10 mouse cellular contexts compared by ENCODE assay signal in the genomic region with DNA sequence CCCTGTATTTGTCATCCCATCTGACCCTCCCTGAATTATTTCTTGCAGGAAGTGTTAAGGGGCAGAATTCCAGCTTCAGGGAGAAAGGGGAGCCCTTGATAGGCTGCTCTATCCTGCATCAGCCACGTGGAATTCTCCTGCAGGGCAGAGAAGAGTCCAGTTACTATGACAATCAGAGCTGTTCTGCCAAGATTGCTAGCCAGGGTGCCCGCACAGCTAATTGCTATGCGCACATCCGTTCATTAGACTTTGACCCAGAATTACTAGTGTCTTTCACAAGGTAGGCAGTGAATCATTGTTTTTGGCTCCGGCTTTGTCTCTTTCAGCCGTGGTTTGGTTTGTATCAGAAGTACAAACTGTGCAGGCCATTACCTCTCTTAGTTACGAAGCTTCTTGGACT. TPM values are rescaled to one million over a fixed set of nuclear protein-coding genes. Genes with fewer than 3 reads are reported as not detected.
DNase-seq lines count a peak whose midpoint lies in the region; ATAC-seq and TF ChIP-seq lines count a peak whose summit lies in the region.
"Had no signal": no experiment of that assay in that cellular context is flagged by ENCODE, and none has a peak within 500 bp of the region (broad histone marks: within the 10 kb centered on the region; RNA-seq: fewer than 3 reads in every experiment).

No protein-coding gene starts in this region.

- H3K4me3 ChIP-seq in midbrain, embryonic 13.5 days (replicated peaks) = no peak overlapping the region
- no peak overlapping the region for H3K4me3 ChIP-seq in midbrain, embryonic 10.5 days
- H3K4me3 ChIP-seq in forebrain, embryonic 15.5 days = no peak overlapping the region
- no peak overlapping the region for H3K4me3 ChIP-seq in kidney, embryonic 15.5 days (replicated peaks)
- no peak overlapping the region for H3K4me3 ChIP-seq in lung, adult 2 months (replicated peaks; ENCODE audit: extremely low read depth, low read depth, low read length)
- H3K4me3 ChIP-seq: embryonic facial prominence, embryonic 12.5 days; left cerebral cortex, adult 2 months; myocyte had no signal

- H3K4me2 ChIP-seq in midbrain, embryonic 13.5 days (replicated peaks) = no peak overlapping the region
- H3K4me2 ChIP-seq in forebrain, embryonic 15.5 days (replicated peaks) = no peak overlapping the region
- no peak overlapping the region for H3K4me2 ChIP-seq in kidney, embryonic 15.5 days
- H3K4me2 ChIP-seq: embryonic facial prominence, embryonic 12.5 days had no signal

- no peak for TF ChIP-seq CTCF in lung, adult 2 months (IDR thresholded peaks at IDR 0.05; ENCODE audit: insufficient read depth, low read length)

- H3K4me1 ChIP-seq in midbrain, embryonic 13.5 days (replicated peaks) = no peaks in the 10 kb centered on the region; the same call in 1 of the 2 replicates
- H3K4me1 ChIP-seq in midbrain, embryonic 10.5 days = no peaks in the 10 kb centered on the region; the same call in 1 of the 2 replicates
- no peaks in the 10 kb centered on the region for H3K4me1 ChIP-seq in forebrain, embryonic 15.5 days
- H3K4me1 ChIP-seq in kidney, embryonic 15.5 days = no peaks in the 10 kb centered on the region
- no peaks in the 10 kb centered on the region for H3K4me1 ChIP-seq in lung, adult 2 months (ENCODE audit: control insufficient read depth, insufficient read depth, low read length)

- no peaks in the 10 kb centered on the region for H3K9me3 ChIP-seq in midbrain, embryonic 13.5 days
- no peaks in the 10 kb centered on the region for H3K9me3 ChIP-seq in midbrain, embryonic 10.5 days (replicated peaks)
- no peaks in the 10 kb centered on the region for H3K9me3 ChIP-seq in forebrain, embryonic 15.5 days
- H3K9me3 ChIP-seq in kidney, embryonic 15.5 days (replicated peaks) = no peaks in the 10 kb centered on the region
- H3K9me3 ChIP-seq: embryonic facial prominence, embryonic 12.5 days had no signal

- ATAC-seq in midbrain, embryonic 13.5 days = peak; percentile 68; the same call in 1 of the 2 replicates
- ATAC-seq in forebrain, embryonic 15.5 days (replicated peaks) = 0 out of 2 replicates have a peak, but pooled peaks have one; percentile 72
- peak; percentile 66; the same call in 1 of the 2 replicates for ATAC-seq in kidney, embryonic 15.5 days (replicated peaks; ENCODE audit: low FRiP score)

- H3K27me3 ChIP-seq in midbrain, embryonic 13.5 days = no peaks in the 10 kb centered on the region
- no peaks in the 10 kb centered on the region for H3K27me3 ChIP-seq in midbrain, embryonic 10.5 days (ENCODE audit: low read depth, poor library complexity, severe bottlenecking)
- no peaks in the 10 kb centered on the region for H3K27me3 ChIP-seq in forebrain, embryonic 15.5 days
- no peaks in the 10 kb centered on the region for H3K27me3 ChIP-seq in kidney, embryonic 15.5 days
- H3K27me3 ChIP-seq: embryonic facial prominence, embryonic 12.5 days had no signal

- H3K9ac ChIP-seq in midbrain, embryonic 13.5 days (replicated peaks) = no peak overlapping the region
- no peak overlapping the region for H3K9ac ChIP-seq in forebrain, embryonic 15.5 days (replicated peaks)
- no peak overlapping the region for H3K9ac ChIP-seq in kidney, embryonic 15.5 days
- H3K9ac ChIP-seq: embryonic facial prominence, embryonic 12.5 days had no signal

- no peaks in the 10 kb centered on the region for H3K36me3 ChIP-seq in midbrain, embryonic 13.5 days
- H3K36me3 ChIP-seq in midbrain, embryonic 10.5 days = no peaks in the 10 kb centered on the region
- H3K36me3 ChIP-seq in forebrain, embryonic 15.5 days = no peaks in the 10 kb centered on the region
- H3K36me3 ChIP-seq in kidney, embryonic 15.5 days = no peaks in the 10 kb centered on the region
- H3K36me3 ChIP-seq: embryonic facial prominence, embryonic 12.5 days had no signal

- no peak for TF ChIP-seq POLR2A in lung, adult 2 months (IDR thresholded peaks at IDR 0.05; ENCODE audit: borderline replicate concordance, extremely low read depth, low read depth, low read length)

- DNase-seq in midbrain, embryonic 10.5 days (ENCODE audit: low spot score) = no peak
- peak; percentile 19 for DNase-seq in retina, embryonic 14.5 days (ENCODE audit: low spot score)
- DNase-seq in yolk sac, embryonic 10.5 days (ENCODE audit: low spot score) = no peak
- no peak for DNase-seq in lung, adult 2 months

- WGBS in midbrain, embryonic 13.5 days = 49% methylated on average over 7 of the region's 7 CpGs
- WGBS in midbrain, embryonic 10.5 days = 79% methylated on average over 7 of the region's 7 CpGs
- 38% methylated on average over 7 of the region's 7 CpGs for WGBS in forebrain, embryonic 15.5 days
- 67% methylated on average over 7 of the region's 7 CpGs for WGBS in kidney, embryonic 15.5 days
- 78% methylated on average over 7 of the region's 7 CpGs for WGBS in lung, adult 2 months

- H3K27ac ChIP-seq in midbrain, embryonic 13.5 days = no peak overlapping the region
- no peak overlapping the region for H3K27ac ChIP-seq in midbrain, embryonic 10.5 days (replicated peaks)
- H3K27ac ChIP-seq in forebrain, embryonic 15.5 days (replicated peaks) = no peak overlapping the region
- H3K27ac ChIP-seq in kidney, embryonic 15.5 days = no peak overlapping the region
- H3K27ac ChIP-seq: embryonic facial prominence, embryonic 12.5 days; left cerebral cortex, adult 2 months had no signal

RNA-seq across cellular contexts. Expression of a gene that starts 33.0 kb away (rescaled TPM):
- polyA plus RNA-seq in midbrain, embryonic 13.5 days (2015; fragmentation: Nextera tagmentation; extraction: Ambion mirVana) = 32.6 TPM in 2 replicates
- polyA plus RNA-seq in midbrain, embryonic 10.5 days (2016; fragmentation: Nextera tagmentation; extraction: Ambion mirVana) = 7.6 and 8.4 TPM in 2 replicates
- 6.2 and 6.6 TPM in 2 replicates for polyA plus RNA-seq in forebrain, embryonic 15.5 days (2015; fragmentation: Nextera tagmentation; extraction: Ambion mirVana)
- polyA plus RNA-seq in kidney, embryonic 15.5 days (2015; fragmentation: Nextera tagmentation; extraction: Ambion mirVana) = 21.1 and 22.0 TPM in 2 replicates
- 3.1 and 3.9 TPM in 2 replicates for polyA plus RNA-seq in lung, adult 2 months (2012; rRNA removed)
